Comparison of ENCODE assay signal across 9 mouse cellular contexts in genomic region chr6:47389908-47390307, GRCm38 (mm10).
"Had no signal": no experiment of that assay in that cellular context is flagged by ENCODE, and none has a peak within 500 bp of the region (broad histone marks: within the 10 kb centered on the region; RNA-seq: fewer than 3 reads in every experiment).

No protein-coding gene starts in this region.

- H3K9ac ChIP-seq: liver, embryonic 15.5 days; midbrain, embryonic 13.5 days had no signal

- H3K4me3 ChIP-seq: limb, embryonic 10.5 days; liver, embryonic 15.5 days; midbrain, embryonic 13.5 days had no signal

- H3K4me1 ChIP-seq: liver, embryonic 15.5 days had no signal

- ATAC-seq: intestine, postnatal 0 days; lung, postnatal 0 days; midbrain, embryonic 13.5 days had no signal

- H3K9me3 ChIP-seq: limb, embryonic 10.5 days; liver, embryonic 15.5 days; midbrain, embryonic 13.5 days had no signal

- H3K36me3 ChIP-seq: limb, embryonic 10.5 days; liver, embryonic 15.5 days; midbrain, embryonic 13.5 days had no signal

- H3K27ac ChIP-seq: limb, embryonic 10.5 days; liver, embryonic 15.5 days; stomach, postnatal 0 days had no signal

- H3K27me3 ChIP-seq: liver, embryonic 15.5 days; midbrain, embryonic 13.5 days had no signal

- H3K4me2 ChIP-seq: liver, embryonic 11.5 days; liver, embryonic 15.5 days; midbrain, embryonic 13.5 days had no signal

- DNase-seq: lung, adult 2 months; thymus, postnatal 4 days had no signal
